Mouse (Mus musculus): ENCODE data around the gene Rbp3.

The Rbp3 gene

GRCm38 (mm10) chr14:33974752-33975151 is 20.9 kb downstream of the Rbp3 start:
- no peak for DNase-seq (ENCODE audit: low read depth, low spot score)

GRCm38 (mm10) chr14:33977748-33978147 is 23.9 kb downstream of the Rbp3 start:
- DNase-seq (ENCODE audit: low read depth, low spot score) = no peak

- DNase-seq (ENCODE audit: low read depth, low spot score) = peak; percentile 59
These were observed 24.8 kb downstream of the Rbp3 start, which contains the start of gene Zfp488 for GRCm38 (mm10) chr14:33978604-33979059. TSS of gene Zfp488 (minus strand) at chr14:33978764.

GRCm38 (mm10) chr14:33989201-33989600 is 35.4 kb downstream of the Rbp3 start:
- no peak for DNase-seq (ENCODE audit: low read depth, low spot score)

- DNase-seq (ENCODE audit: low read depth, low spot score) = no peak
These were observed 38.2 kb downstream of the Rbp3 start for GRCm38 (mm10) chr14:33991971-33992370.

GRCm38 (mm10) chr14:33993051-33993450 is 39.2 kb downstream of the Rbp3 start:
- no peak for DNase-seq (ENCODE audit: low read depth, low spot score)

GRCm38 (mm10) chr14:33993521-33994289 is 39.9 kb downstream of the Rbp3 start:
- DNase-seq (ENCODE audit: low read depth, low spot score) = no peak

GRCm38 (mm10) chr14:33997427-33997826 is 43.6 kb downstream of the Rbp3 start:
- DNase-seq (ENCODE audit: low read depth, low spot score) = peak; percentile 34

- DNase-seq (ENCODE audit: low read depth, low spot score) = no peak
These were observed 46.3 kb downstream of the Rbp3 start for GRCm38 (mm10) chr14:34000076-34000475.

- no peak for DNase-seq (ENCODE audit: low read depth, low spot score)
These were observed 47.6 kb downstream of the Rbp3 start for GRCm38 (mm10) chr14:34001445-34001844.

- DNase-seq (ENCODE audit: low read depth, low spot score) = no peak
These were observed 48.6 kb downstream of the Rbp3 start for GRCm38 (mm10) chr14:34002358-34002757.

Data from forelimb bud, embryonic 11.5 days (tissue).